Mouse (Mus musculus): Measurements from ENCODE around the gene Ndufs2.

The Ndufs2 gene

DNA sequence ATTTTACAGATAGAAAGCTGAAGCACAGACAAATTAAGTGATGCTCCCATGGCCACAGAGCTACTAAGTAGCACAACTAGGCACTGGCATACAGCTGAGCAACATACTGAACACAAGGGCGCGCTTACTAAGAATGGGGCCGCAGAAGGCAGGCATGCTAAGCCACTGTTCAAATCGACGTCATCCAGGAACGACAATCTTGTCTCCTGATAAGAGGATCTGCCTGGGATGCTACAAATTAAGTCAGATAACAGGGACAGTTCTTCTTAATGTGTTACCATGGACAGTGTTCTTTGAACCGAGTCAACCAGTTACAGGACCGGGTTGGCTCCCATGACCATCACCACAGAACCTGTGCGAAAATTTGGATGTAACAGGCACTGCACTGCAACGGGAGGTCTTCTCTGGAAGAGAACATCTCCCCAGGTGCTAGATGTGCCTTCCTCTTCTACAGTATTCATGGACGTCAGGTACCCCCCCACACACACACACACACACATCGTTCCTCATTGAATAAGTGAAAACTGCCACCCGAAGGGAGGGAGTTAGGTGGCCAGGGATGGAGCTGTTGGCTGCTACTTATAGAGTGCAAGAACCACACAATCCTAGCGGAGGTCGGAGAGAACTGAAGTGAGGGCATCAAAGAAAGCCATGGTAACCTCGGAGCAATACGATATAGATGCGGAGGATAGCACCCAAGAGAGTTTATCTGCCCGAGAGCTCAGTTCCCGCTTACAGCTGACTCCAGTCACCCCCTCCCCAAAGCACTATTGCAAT, 56.0 kb downstream of the Ndufs2 start:
- no peak for DNase-seq (ENCODE audit: low spot score)

DNA sequence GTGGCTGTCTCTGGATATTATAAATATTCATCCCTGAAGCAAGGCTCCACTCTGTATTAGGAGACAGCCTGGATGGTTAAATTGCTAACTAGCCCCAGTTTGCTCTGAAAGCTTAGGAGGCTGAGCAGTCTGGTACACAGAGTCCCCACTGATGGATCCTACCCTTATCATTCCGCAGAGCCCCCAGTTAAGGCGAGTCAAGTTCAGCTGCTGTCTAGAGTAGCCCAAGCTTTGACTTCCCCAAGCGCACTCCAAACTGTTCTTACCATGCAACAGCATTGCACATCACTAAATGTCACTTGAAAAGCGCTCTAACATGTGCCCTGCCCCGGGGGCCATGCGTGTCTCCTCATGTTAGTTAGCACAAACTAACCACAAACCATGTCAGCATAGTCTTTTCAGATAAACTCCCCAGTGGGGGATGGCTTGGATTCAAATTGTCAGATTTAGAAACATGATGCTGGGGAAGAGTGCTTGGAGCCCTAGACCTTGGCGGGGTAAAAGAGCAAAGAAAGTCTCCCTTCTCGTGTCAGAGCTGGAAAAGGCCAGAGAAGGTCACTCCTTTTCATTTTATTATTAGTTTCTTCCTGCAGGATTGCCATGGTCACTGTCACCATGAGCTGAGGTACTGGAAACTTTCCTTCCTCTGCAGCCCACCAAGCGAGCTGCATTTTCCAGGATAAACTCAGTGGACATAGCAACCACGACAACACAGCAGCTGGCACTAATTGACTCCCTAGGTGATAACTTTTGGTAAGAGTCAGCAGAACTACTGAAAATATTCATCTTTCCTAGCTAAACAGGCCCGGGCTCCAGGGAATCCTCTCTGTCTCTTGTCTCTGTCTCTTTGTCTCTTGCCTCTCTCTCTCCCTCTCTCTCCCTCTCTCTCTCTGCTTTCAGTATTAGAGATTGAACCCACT, 57.0 kb downstream of the Ndufs2 start:
- DNase-seq (ENCODE audit: low spot score), result no peak

DNA sequence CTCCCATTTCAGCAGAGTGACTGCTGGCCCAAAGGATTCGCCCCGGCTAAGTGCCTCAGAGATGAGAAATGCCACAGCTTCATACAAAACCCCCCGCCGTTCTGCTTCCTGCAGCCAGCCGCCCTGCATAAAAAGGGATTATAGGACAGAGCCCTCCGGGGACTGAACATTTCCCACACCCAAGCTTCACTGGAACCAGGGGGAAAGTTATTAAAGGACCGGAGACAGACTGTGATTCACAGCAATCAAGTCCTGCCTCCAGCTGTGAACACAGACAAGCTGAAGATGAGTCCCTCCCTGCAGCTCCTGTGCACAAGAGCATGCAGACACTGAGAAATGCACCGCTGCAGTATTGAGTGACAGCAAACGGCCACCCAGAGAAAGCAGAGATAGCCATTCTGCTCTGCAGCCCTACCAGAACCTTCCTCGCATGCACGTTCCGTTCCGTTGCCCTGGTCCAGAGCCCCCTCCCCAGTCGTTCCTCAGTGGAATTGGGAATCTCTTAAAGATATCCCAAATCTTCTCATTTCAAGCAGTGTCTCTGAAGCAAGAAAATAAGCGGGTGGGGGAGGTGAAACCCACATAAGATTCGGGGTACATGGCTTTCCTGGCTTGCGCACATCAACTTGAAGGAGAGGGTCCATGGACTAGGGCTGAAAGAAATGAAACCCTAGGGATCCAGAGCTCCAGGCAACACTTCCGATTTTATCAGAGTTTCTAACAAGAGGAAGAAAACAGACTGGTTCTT, 57.9 kb downstream of the Ndufs2 start:
- no peak for DNase-seq (ENCODE audit: low spot score)

DNA sequence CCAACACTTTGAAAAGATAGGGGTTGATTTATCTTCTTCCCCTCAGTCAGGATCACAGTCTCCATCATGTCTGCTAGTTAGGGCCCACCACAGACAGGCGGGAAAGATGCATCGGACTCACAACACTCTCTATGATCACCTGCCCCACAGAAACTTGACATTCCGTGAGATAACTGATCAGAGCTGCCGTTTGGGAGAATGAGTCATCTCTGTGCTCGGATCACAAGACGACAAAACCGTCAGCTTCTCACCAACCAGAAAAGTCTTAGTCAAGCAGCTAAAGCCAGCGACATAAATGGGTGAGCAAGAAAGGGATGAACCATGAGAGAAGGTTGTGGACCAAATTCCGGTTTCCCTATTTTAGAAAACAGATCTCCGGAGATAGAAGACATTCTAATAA, 58.9 kb downstream of the Ndufs2 start:
- no peak for DNase-seq (ENCODE audit: low spot score)

DNA sequence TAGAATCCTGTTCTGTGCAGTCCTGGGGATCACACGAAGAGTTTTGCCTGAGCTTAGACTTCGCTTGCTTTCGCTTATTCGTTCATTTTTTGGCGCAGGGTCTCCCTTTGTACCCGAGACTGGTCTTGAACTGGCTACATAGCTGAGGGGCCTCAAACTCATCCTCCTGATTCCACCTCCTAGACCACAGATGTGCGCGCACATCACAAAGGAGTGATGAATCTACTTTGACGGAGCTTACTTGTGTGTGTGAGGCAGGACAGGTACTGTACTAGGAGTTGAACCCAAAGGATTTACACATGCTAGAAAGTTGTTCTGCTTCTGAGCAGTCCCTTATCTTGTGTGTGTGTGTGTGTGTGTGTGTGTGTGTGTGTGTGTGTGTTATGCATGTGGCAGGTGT, 60.4 kb downstream of the Ndufs2 start:
- no peak for DNase-seq (ENCODE audit: low spot score)

- DNase-seq (ENCODE audit: low spot score), result peak; percentile 43
Observed at GRCm38 (mm10) chr1:171189476-171190114, 61.6 kb downstream of the Ndufs2 start.

GRCm38 (mm10) chr1:171189046-171189445, 62.1 kb downstream of the Ndufs2 start:
- DNase-seq (ENCODE audit: low spot score), result peak; percentile 41

DNA sequence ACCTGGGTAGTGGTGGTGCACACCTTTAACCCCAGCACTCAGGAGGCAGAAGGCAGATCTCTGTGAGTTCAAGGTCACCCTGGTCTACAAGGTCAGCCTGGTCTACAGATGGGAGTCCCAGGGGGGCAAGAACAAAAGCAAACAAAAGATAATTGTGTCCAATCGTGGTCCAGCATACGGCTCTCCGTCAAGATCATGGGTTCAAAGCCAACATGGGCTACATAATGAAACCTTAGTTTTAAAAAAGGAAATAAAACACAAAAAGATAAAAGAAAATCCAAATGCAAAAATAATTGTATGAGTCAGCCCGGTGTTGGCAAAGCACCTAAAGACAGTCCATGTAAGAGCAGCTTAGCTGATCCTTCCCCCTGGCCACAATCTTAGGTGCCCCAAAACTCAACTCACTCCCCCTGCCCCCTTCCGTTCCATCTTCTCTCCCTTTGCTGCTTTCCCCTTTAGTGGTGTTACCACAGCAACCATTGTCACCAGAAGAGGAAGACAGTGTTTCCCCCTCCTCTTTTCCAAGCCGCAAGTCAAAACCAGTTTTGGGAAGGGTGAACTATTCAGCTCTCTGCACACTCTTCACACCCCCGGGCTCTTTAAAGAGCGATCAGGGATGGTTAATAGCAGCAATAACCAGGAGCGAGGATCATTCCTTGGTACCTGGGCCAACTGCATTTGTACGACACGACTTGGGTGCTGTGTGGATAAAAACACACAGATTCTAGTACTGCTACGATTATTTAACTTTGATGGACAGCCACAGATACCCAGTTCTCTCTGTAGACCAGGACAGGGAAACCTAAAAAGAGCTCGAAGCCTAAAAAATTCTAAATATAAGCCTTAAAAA, 63.1 kb downstream of the Ndufs2 start:
- DNase-seq (ENCODE audit: low spot score), result no peak

- no peak for DNase-seq (ENCODE audit: low spot score)
Observed at GRCm38 (mm10) chr1:171185655-171186054, 65.5 kb downstream of the Ndufs2 start.

All from ovary, postnatal 36 days (tissue).